Mouse (Mus musculus) limb, embryonic 13.5 days (tissue): Measurements from ENCODE around the gene Mmp12. TPM values are rescaled to one million over a fixed set of nuclear protein-coding genes. Genes with fewer than 3 reads are reported as not detected.
"Not testable (repeated sequence)": the region's sequence is repeated elsewhere in the genome, so short reads cannot be mapped to it uniquely, and the experiment has no call there.

Source experiments
- ATAC-seq: fragments of 200-750 bp; cut with Nextera tagmentation; 2 replicates; pipeline ENCODE4 v1.8.0; 2017; ENCODE audit warnings: low read depth, moderate number of reproducible peaks, moderate TSS enrichment; ENCODE audit not compliant: low FRiP score
- H3K27ac ChIP-seq: fragments of 300-500 bp; sonication (generic); 2 replicates; pipeline ENCODE4 v1.5.1; 2015; ENCODE audit warnings: inconsistent platforms, mild to moderate bottlenecking, moderate library complexity
- H3K27me3 ChIP-seq: fragments of 300-500 bp; sonication (generic); 2 replicates; pipeline ENCODE4 v1.6.1; 2015; ENCODE audit warnings: mild to moderate bottlenecking, inconsistent platforms
- H3K36me3 ChIP-seq: fragments of 300-500 bp; sonication (generic); 2 replicates; pipeline ENCODE4 v1.6.1; 2015; ENCODE audit warnings: inconsistent platforms, mild to moderate bottlenecking, moderate library complexity
- H3K4me1 ChIP-seq: fragments of 300-500 bp; sonication (generic); 2 replicates; pipeline ENCODE4 v1.6.1; 2015; ENCODE audit warnings: inconsistent platforms
- H3K4me2 ChIP-seq: fragments of 300-500 bp; sonication (generic); replicated peaks from 2 replicates; pipeline ENCODE4 v1.6.1; 2015; ENCODE audit warnings: inconsistent platforms, mild to moderate bottlenecking, moderate library complexity
- H3K4me3 ChIP-seq: fragments of 300-500 bp; sonication (generic); 2 replicates; pipeline ENCODE4 v1.5.1; 2015; ENCODE audit warnings: moderate library complexity, mild to moderate bottlenecking, inconsistent platforms
- H3K9ac ChIP-seq: fragments of 300-500 bp; sonication (generic); 2 replicates; pipeline ENCODE4 v1.6.1; 2015; ENCODE audit warnings: mild to moderate bottlenecking, inconsistent platforms
- H3K9me3 ChIP-seq: fragments of 300-500 bp; sonication (generic); 2 replicates; pipeline ENCODE4 v1.6.1; 2016; ENCODE audit warnings: inconsistent platforms
- WGBS: fragments of 180-500 bp; shearing (Covaris S2); methylation state at CpG from one replicate; pipeline ENCODE4 v1.1.7; 2015; 5-methylcytosine and 5-hydroxymethylcytosine counted together
- polyA plus RNA-seq: library from polyadenylated mRNA; unstranded; fragments of >200 nt; fragmentation: Nextera tagmentation; extraction: Ambion mirVana; gene quantifications from 2 replicates; pipeline ENCODE4 v1.2.1, GENCODE M21; 2015

The Mmp12 gene
- not detected in 2 replicates for polyA plus RNA-seq

DNA sequence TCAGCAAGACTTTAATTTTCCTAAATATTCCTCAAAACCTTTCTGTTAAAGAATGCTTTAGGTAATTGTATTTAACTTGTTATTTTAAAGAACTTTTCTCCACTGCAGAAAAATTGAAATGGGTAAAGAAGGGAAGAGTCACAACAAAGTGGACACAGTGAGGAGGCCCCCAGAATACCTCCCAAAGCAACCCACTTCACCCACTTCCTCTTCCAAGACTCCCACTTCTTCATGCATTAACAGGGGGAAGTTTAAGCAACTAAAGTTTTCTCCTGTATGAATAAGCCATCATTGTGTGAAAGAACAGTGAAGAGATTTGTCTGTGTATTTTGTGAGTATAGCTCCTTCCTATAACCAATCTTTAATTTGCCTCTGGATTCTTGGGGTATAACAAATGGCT is at the start of gene Mmp12:
Mmp12 (plus strand) TSS at position 275 of the 400 bp plus-strand sequence.
- Histone ChIP-seq H3K4me3 (no peak within 1 kb of the TSS), H3K27ac (no peak within 1 kb of the TSS), H3K36me3 (no peaks in the 10 kb centered on the region), H3K27me3 (no peaks in the 10 kb centered on the region), H3K4me2 (no peak within 1 kb of the TSS), H3K4me1 (no peaks in the 10 kb centered on the region), H3K9ac (no peak within 1 kb of the TSS), H3K9me3 (no peaks in the 10 kb centered on the region)
- no peak for ATAC-seq

DNA sequence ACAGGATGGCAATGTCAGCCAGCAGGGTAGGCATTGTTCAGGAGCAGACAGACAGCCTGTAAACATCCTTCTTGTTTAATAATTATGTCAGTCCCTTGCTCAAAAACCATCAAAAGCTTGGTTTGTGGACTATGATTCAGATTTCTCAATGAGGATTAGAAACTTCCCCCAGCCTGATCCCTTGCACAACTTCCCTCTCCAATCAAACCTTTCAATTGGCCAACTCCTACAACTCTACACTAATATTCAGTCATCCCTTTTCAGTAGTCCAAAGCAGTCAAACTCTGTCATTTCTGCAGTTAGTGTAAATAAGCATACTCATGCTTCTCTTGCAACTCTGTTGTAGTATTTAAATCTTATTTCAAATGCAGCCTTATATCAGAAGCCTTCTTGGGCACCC is 12.3 kb upstream of the Mmp12 start:
- H3K4me1 ChIP-seq: no peaks in the 10 kb centered on the region
- no peaks in the 10 kb centered on the region for H3K36me3 ChIP-seq
- no peaks in the 10 kb centered on the region for H3K27me3 ChIP-seq
- H3K4me2 ChIP-seq: no peak overlapping the region
- H3K27ac ChIP-seq: no peak overlapping the region
- no peak overlapping the region for H3K9ac ChIP-seq
- ATAC-seq: no peak
- H3K9me3 ChIP-seq: no peaks in the 10 kb centered on the region
- no peak overlapping the region for H3K4me3 ChIP-seq

DNA sequence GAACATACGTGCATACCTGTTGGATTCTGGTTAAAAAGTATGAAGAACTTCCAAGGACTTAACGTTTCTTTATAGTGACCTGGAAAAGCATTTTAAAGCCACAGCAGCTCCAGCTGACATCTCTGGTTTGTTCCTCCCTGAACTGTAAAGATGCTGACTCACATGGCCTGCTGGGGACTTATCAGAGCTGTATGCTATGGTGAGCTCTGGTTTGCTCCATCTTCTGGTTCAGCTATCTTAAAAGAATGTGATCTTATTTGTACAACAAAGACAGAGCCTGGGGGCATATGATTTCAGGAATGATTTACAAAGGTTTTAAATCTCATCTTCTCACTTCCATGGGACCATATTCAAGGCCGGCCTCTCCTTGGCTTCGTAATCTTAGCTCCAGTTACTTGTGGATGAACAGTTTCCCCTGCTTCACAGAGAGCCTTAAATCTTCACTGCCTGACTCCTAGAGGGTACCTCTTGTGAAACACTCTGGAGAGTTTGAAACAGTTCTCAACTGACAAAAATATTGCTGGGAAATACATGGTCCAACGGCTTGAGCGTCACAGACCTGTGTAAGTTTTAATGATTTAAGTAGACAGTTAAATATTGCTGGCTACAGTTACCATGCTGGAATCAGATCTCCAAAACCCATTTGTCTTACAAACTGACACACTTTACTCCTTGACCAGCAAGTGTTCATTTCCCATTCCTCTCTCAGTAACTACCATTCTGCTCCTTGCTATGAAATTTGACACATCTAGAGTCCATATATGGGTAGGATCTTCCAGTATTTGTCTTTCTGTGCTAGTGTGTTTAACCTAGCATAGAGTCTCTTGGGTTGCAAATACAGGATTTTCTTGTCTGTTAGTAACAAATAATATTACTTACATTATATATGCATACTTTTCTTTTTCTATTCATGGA is 8.2 kb upstream of the Mmp12 start:
- Histone ChIP-seq H3K9ac (no peak overlapping the region), H3K4me2 (no peak overlapping the region), H3K27me3 (no peaks in the 10 kb centered on the region), H3K4me1 (no peaks in the 10 kb centered on the region), H3K9me3 (no peaks in the 10 kb centered on the region), H3K4me3 (no peak overlapping the region), H3K36me3 (no peaks in the 10 kb centered on the region), H3K27ac (no peak overlapping the region)
- WGBS: 70% methylated on average over 5 of the region's 6 CpGs
- ATAC-seq: no peak

DNA sequence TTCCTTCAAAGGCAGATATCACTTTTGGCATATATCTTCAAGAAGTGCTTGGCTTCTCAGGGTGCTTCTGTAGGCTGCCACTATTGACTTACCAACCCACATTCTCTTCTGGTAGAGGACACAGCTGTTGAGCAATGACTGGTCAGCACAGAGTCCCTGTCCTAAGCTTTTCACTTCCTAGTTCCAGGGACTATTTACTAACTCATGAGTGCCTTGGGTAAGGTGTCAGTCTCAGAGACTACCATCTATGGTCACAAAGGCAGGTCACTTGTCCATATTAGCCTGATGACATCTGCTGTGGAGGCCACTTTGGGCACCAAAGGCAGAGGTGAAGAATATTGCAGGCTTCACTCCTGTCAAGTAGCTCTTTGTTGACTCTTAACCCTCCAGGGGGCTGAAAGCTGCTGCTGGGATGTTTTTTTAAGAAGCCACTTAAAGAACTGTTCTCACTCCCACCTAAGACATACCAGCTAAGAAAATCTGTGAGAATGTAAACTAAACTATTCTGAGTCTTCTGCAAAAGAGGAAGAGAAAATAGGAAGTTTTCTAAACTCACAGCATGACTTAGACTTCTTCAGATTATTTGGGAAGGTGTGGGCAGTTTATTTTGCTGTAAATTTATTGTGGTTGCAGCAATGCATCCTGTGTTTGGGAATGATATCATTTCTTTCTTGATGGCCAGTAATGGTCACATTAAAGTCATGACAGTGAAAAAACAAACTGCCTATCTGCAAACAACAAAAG is 7.3 kb upstream of the Mmp12 start:
- no peak overlapping the region for H3K4me3 ChIP-seq
- no peaks in the 10 kb centered on the region for H3K4me1 ChIP-seq
- no peaks in the 10 kb centered on the region for H3K36me3 ChIP-seq
- no peak for ATAC-seq
- H3K9ac ChIP-seq: no peak overlapping the region
- no peaks in the 10 kb centered on the region for H3K27me3 ChIP-seq
- no peak overlapping the region for H3K27ac ChIP-seq
- no peak overlapping the region for H3K4me2 ChIP-seq
- no peaks in the 10 kb centered on the region for H3K9me3 ChIP-seq

DNA sequence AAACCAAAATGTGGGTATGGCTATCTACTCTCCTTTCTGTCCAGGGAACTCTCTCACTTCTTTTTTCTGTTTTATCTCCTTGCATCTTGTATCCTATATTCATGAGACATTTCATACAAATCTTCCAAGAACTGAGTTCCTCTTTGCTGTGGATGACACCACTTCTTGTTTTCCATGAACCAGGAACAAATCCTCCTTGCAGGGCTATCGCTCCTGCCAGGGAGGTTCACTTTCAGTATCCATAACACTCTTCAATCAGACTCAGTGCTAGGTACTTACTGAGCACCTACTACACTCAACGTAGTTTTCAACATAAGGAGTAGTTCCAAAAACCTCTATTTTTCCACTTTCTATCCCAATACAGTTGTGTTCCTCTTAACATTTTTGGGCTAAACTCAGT is 1.3 kb downstream of the Mmp12 start:
- no peak for ATAC-seq

DNA sequence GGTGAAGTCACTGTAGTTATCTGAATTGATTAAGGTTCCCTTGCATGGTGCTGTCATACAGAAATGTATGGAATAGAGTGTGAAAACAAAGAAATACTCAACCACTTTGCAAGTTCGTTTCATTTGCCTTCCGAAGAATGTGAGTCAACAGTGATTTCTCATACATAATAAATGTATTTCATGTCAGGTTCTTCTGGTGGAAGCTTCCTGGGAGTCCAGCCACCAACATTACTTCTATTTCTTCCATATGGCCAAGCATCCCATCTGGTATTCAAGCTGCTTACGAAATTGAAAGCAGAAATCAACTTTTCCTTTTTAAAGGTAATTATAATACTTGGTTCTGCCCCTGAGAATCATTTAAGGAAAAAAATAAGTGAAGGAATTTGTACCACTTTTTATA is 10.4 kb downstream of the Mmp12 start:
- Histone ChIP-seq H3K4me3 (no peak overlapping the region), H3K27ac (no peak overlapping the region), H3K36me3 (no peaks in the 10 kb centered on the region), H3K4me1 (no peaks in the 10 kb centered on the region), H3K9ac (no peak overlapping the region), H3K9me3 (no peaks in the 10 kb centered on the region), H3K4me2 (no peak overlapping the region), H3K27me3 (no peaks in the 10 kb centered on the region)
- WGBS: 70% methylated on average over 3 of the region's 3 CpGs
- ATAC-seq: no peak

More for the DNA sequence above, 1.3 kb downstream of the Mmp12 start:
- H3K9ac ChIP-seq: no peak overlapping the region
- no peak overlapping the region for H3K4me3 ChIP-seq
- H3K36me3 ChIP-seq: no peaks in the 10 kb centered on the region
- no peaks in the 10 kb centered on the region for H3K27me3 ChIP-seq
- 86% methylated on average over 2 of the region's 2 CpGs for WGBS
- H3K4me2 ChIP-seq: no peak overlapping the region
- no peak overlapping the region for H3K27ac ChIP-seq
- no peaks in the 10 kb centered on the region for H3K4me1 ChIP-seq
- H3K9me3 ChIP-seq: no peaks in the 10 kb centered on the region

DNA sequence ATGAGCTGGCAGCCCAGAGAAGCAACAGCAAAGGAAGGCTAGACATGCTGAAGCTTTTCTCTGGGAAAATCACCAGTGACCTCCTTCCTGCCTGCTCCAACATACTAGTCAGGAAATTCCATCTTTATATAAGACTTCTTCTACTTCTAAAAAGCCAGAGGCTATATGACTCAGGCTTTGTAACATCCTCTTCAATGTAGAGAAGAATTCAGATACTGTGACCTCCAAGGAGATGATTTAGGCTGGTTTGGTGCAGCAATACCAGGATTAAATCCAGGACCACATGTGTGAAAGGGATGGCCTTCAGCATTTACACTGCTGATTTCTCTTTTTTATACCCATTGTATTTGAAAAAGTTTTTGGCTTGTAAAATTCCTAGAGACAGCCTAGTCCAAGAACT is 43.8 kb downstream of the Mmp12 start, which contains the start of gene Mmp1b:
Mmp1b (minus strand) TSS at position 101 of the 400 bp plus-strand sequence.
- Histone ChIP-seq H3K9me3 (no peaks in the 10 kb centered on the region), H3K4me3 (no peak within 1 kb of the TSS), H3K36me3 (no peaks in the 10 kb centered on the region), H3K9ac (no peak within 1 kb of the TSS), H3K27ac (no peak within 1 kb of the TSS), H3K4me1 (no peaks in the 10 kb centered on the region), H3K27me3 (no peaks in the 10 kb centered on the region), H3K4me2 (no peak within 1 kb of the TSS)
- no peak for ATAC-seq

DNA sequence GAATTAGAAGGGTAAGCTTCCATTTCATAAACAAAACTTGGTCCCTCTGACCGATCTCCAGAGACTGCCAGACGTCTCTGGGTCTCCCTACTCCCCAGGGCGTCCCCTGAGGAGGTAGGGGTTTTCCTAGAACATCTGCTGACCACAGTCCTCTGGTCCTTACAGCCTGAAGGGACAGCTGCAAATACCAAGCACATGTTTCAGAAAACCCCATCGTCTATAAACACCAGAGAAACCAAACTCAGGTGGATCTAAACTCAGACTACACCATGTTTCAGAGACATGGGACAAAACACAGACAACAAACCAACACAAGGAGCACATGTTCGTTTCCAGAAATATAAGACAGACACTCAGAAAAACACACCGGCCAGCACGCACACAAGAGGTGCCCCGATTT is 52.4 kb downstream of the Mmp12 start:
- H3K27ac ChIP-seq, H3K4me3 ChIP-seq, H3K4me2 ChIP-seq, H3K27me3 ChIP-seq, H3K36me3 ChIP-seq, H3K9ac ChIP-seq, H3K4me1 ChIP-seq, ATAC-seq, H3K9me3 ChIP-seq: not testable (repeated sequence)
- WGBS: 80% methylated on average over 8 of the region's 8 CpGs

Other genes starting within 250 kb of the Mmp12 start
- gene Dync2h1, start 159.9 kb upstream of the Mmp12 start, polyA plus RNA-seq: 21.3 and 21.6 TPM in 2 replicates
- gene Dcun1d5, start 159.9 kb upstream of the Mmp12 start, polyA plus RNA-seq: 141 TPM in 2 replicates
- gene Mmp13, start 71.9 kb upstream of the Mmp12 start, polyA plus RNA-seq: 0.14 TPM in 1 of 2 replicates, not detected in the other
- not detected in 2 replicates for gene Mmp1b, start 43.7 kb downstream of the Mmp12 start, polyA plus RNA-seq
- gene Mmp3, start 101.4 kb downstream of the Mmp12 start, polyA plus RNA-seq: not detected in 2 replicates
- not detected in 2 replicates for gene Mmp10, start 158.0 kb downstream of the Mmp12 start, polyA plus RNA-seq
- gene Mmp8, start 214.1 kb downstream of the Mmp12 start, polyA plus RNA-seq: 0.20 and 0.23 TPM in 2 replicates
- not detected in 2 replicates for gene Mmp27, start 227.0 kb downstream of the Mmp12 start, polyA plus RNA-seq